Mouse (Mus musculus) kidney, adult 18-20 months (tissue): Measurements from ENCODE around the gene Spp2.
"Not testable (repeated sequence)": the region's sequence is repeated elsewhere in the genome, so short reads cannot be mapped to it uniquely, and the experiment has no call there.

ENCODE experiments used
- DNase-seq: peaks from one replicate; pipeline ENCODE4 v3.0.0; 2021

Gene Spp2

GRCm38 (mm10) chr1:88434057-88434456, 27.3 kb downstream of the Spp2 start:
- DNase-seq: no peak

GRCm38 (mm10) chr1:88437206-88438126, 30.7 kb downstream of the Spp2 start:
- no peak for DNase-seq

GRCm38 (mm10) chr1:88443383-88443782, 36.6 kb downstream of the Spp2 start:
- no peak for DNase-seq

GRCm38 (mm10) chr1:88445400-88445799, 38.6 kb downstream of the Spp2 start:
- peak; percentile 29 for DNase-seq

- DNase-seq: no peak
Observed at GRCm38 (mm10) chr1:88446270-88447030, 39.7 kb downstream of the Spp2 start.

GRCm38 (mm10) chr1:88447483-88447882, 40.7 kb downstream of the Spp2 start:
- DNase-seq: peak; percentile 26

- not testable (repeated sequence) for DNase-seq
Observed at GRCm38 (mm10) chr1:88448094-88448493, 41.3 kb downstream of the Spp2 start.

- DNase-seq: no peak
Observed at GRCm38 (mm10) chr1:88449741-88450140, 43.0 kb downstream of the Spp2 start.

GRCm38 (mm10) chr1:88450668-88451067, 43.9 kb downstream of the Spp2 start:
- DNase-seq: no peak

- no peak for DNase-seq
Observed at GRCm38 (mm10) chr1:88452198-88452597, 45.4 kb downstream of the Spp2 start.

GRCm38 (mm10) chr1:88454703-88455102, 47.9 kb downstream of the Spp2 start:
- DNase-seq: no peak

GRCm38 (mm10) chr1:88455761-88456160, 49.0 kb downstream of the Spp2 start:
- no peak for DNase-seq

- peak; percentile 79 for DNase-seq
Observed at GRCm38 (mm10) chr1:88456451-88457072, 49.8 kb downstream of the Spp2 start.

- no peak for DNase-seq
Observed at GRCm38 (mm10) chr1:88459196-88459595, 52.4 kb downstream of the Spp2 start.

GRCm38 (mm10) chr1:88459655-88460054, 52.9 kb downstream of the Spp2 start:
- DNase-seq: no peak

- no peak for DNase-seq
Observed at GRCm38 (mm10) chr1:88461096-88461495, 54.3 kb downstream of the Spp2 start.

- no peak for DNase-seq
Observed at GRCm38 (mm10) chr1:88462484-88462883, 55.7 kb downstream of the Spp2 start.

- DNase-seq: no peak
Observed at GRCm38 (mm10) chr1:88463241-88463640, 56.5 kb downstream of the Spp2 start.

- no peak for DNase-seq
Observed at GRCm38 (mm10) chr1:88464109-88464905, 57.5 kb downstream of the Spp2 start.

GRCm38 (mm10) chr1:88465722-88466121, 59.0 kb downstream of the Spp2 start:
- no peak for DNase-seq

GRCm38 (mm10) chr1:88466325-88467064, 59.7 kb downstream of the Spp2 start:
- DNase-seq: no peak

GRCm38 (mm10) chr1:88467866-88468265, 61.1 kb downstream of the Spp2 start:
- no peak for DNase-seq
